Mouse (Mus musculus) myocyte (in vitro differentiated cells): ENCODE measurements around the gene Rbms1.

Experiments used
- CEBPB ChIP-seq: IDR thresholded peaks from 2 replicates; pipeline ENCODE4 v1.6.1; 2011; ENCODE audit warnings: mild to moderate bottlenecking, moderate library complexity; ENCODE audit not compliant: poor library complexity, insufficient read depth, severe bottlenecking
- E2F4 ChIP-seq: IDR thresholded peaks from one replicate; pipeline ENCODE4 v1.6.1; 2011; ENCODE audit warnings: mild to moderate bottlenecking, control low read depth, moderate library complexity; ENCODE audit not compliant: insufficient read depth
- MAX ChIP-seq: IDR thresholded peaks from one replicate; pipeline ENCODE4 v1.6.1; 2011; ENCODE audit warnings: low read depth, mild to moderate bottlenecking, control low read depth
- MYOD1 ChIP-seq, 3 experiments: IDR thresholded peaks; one replicate each; pipeline ENCODE4 v1.6.1; 2011; ENCODE audit warnings: control low read depth in 2 of 3, low read depth in 2 of 3, mild to moderate bottlenecking in 2 of 3, moderate library complexity in 1 of 3; ENCODE audit not compliant: insufficient read length in 2 of 3, control insufficient read depth in 1 of 3
- MYOG ChIP-seq, 3 experiments: IDR thresholded peaks; one replicate each; pipeline ENCODE4 v1.6.1; 2011; ENCODE audit warnings: control low read depth in 2 of 3, low read depth in 2 of 3, mild to moderate bottlenecking in 2 of 3; ENCODE audit not compliant: insufficient read length in 2 of 3, control insufficient read depth in 1 of 3, insufficient read depth in 1 of 3
- POLR2A ChIP-seq: IDR thresholded peaks from one replicate; pipeline ENCODE4 v1.6.1; 2011; ENCODE audit warnings: low read depth, mild to moderate bottlenecking, control low read depth, moderate library complexity; ENCODE audit not compliant: insufficient read length
- POLR2AphosphoS2 ChIP-seq: IDR thresholded peaks from one replicate; pipeline ENCODE4 v1.6.1; 2011; ENCODE audit warnings: low read depth, control low read depth; ENCODE audit not compliant: insufficient read length
- REST ChIP-seq: IDR thresholded peaks from one replicate; pipeline ENCODE4 v1.6.1; 2011; ENCODE audit warnings: mild to moderate bottlenecking, control low read depth, moderate library complexity; ENCODE audit not compliant: insufficient read depth, insufficient read length
- SRF ChIP-seq: IDR thresholded peaks from one replicate; pipeline ENCODE4 v1.6.1; 2011; ENCODE audit warnings: low read depth; ENCODE audit not compliant: control insufficient read depth, insufficient read length
- TCF12 ChIP-seq: IDR thresholded peaks from one replicate; pipeline ENCODE4 v1.6.1; 2011; ENCODE audit warnings: mild to moderate bottlenecking, control low read depth; ENCODE audit not compliant: poor library complexity, insufficient read depth, severe bottlenecking
- TCF3 ChIP-seq: IDR thresholded peaks from one replicate; pipeline ENCODE4 v1.6.1; 2011; ENCODE audit warnings: low read depth, control low read depth; ENCODE audit not compliant: insufficient read length
- USF1 ChIP-seq: IDR thresholded peaks from one replicate; pipeline ENCODE4 v1.6.1; 2011; ENCODE audit warnings: low read depth, mild to moderate bottlenecking, control low read depth, moderate library complexity

GRCm38 (mm10) chr2:60847984-60848383 lies 115.0 kb downstream of the Rbms1 start:
- TF ChIP-seq POLR2A, result no peak
- TF ChIP-seq POLR2AphosphoS2, result no peak
- TF ChIP-seq REST, result no peak
- no peak for TF ChIP-seq MYOG (IDR thresholded peaks at IDR 0.05; ENCODE audit: control insufficient read depth in 1 of 3, insufficient read depth in 1 of 3, insufficient read length in 2 of 3, low read depth in 2 of 3)
- TF ChIP-seq CEBPB, result no peak
- no peak for TF ChIP-seq E2F4
- TF ChIP-seq USF1, result no peak
- TF ChIP-seq TCF12, result no peak
- no peak for TF ChIP-seq MYOD1 (IDR thresholded peaks at IDR 0.05; ENCODE audit: control insufficient read depth in 1 of 3, insufficient read length in 2 of 3, low read depth in 2 of 3)
- TF ChIP-seq MAX, result no peak
- no peak for TF ChIP-seq SRF
- TF ChIP-seq TCF3, result no peak
